Mouse (Mus musculus): Measurements from ENCODE around the gene Hist1h2af. TPM values are rescaled to one million over a fixed set of nuclear protein-coding genes. Genes with fewer than 3 reads are reported as not detected.
"Not testable (repeated sequence)": the region's sequence is repeated elsewhere in the genome, so short reads cannot be mapped to it uniquely, and the experiment has no call there.

Hist1h2af gene
- polyA plus RNA-seq, 1 experiment: 2.4 TPM

- Histone ChIP-seq H3K4me1 (ENCODE audit: control insufficient read depth, insufficient read depth, low read length) (peaks cover 4% of the 10 kb centered on the region; the same call in 1 of the 2 replicates), H3K4me3 (replicated peaks; ENCODE audit: insufficient read depth, low read depth, low read length) (peak within 1 kb of the TSS; percentile 64), H3K27ac (ENCODE audit: insufficient read depth, low read length) (peak within 1 kb of the TSS; percentile 94), H3K27me3 (ENCODE audit: control insufficient read depth, insufficient read depth, low read length) (no peaks in the 10 kb centered on the region)
- DNase-seq: peak; percentile 98 to 99
- TF ChIP-seq CTCF (IDR thresholded peaks at IDR 0.05; ENCODE audit: borderline replicate concordance, insufficient read depth, low read depth, low read length): no peak
- peak; percentile 98 for TF ChIP-seq POLR2A (IDR thresholded peaks at IDR 0.05; ENCODE audit: borderline replicate concordance, insufficient read depth, low read length)
- WGBS: under 1% methylated on average over 63 of the region's 70 CpGs
Observed at GRCm38 (mm10) chr13:23530901-23531875, 2.5 kb upstream of the Hist1h2af start, which contains the start of gene Hist1h4h. TSS of gene Hist1h4h (plus strand) at chr13:23531050.

GRCm38 (mm10) chr13:23532262-23533075 is 1.2 kb upstream of the Hist1h2af start:
- 15% methylated on average over 9 of the region's 9 CpGs for WGBS
- no peak for DNase-seq
- TF ChIP-seq POLR2A (IDR thresholded peaks at IDR 0.05; ENCODE audit: borderline replicate concordance, insufficient read depth, low read length) (no peak), CTCF (IDR thresholded peaks at IDR 0.05; ENCODE audit: borderline replicate concordance, insufficient read depth, low read depth, low read length) (no peak)
- peaks cover 4% of the 10 kb centered on the region; the same call in 1 of the 2 replicates for H3K4me1 ChIP-seq (ENCODE audit: control insufficient read depth, insufficient read depth, low read length)
- H3K27me3 ChIP-seq (ENCODE audit: control insufficient read depth, insufficient read depth, low read length): no peaks in the 10 kb centered on the region
- no peak overlapping the region for H3K27ac ChIP-seq (ENCODE audit: insufficient read depth, low read length)
- no peak overlapping the region for H3K4me3 ChIP-seq (replicated peaks; ENCODE audit: insufficient read depth, low read depth, low read length)

GRCm38 (mm10) chr13:23534368-23535131 is 844 bp downstream of the Hist1h2af start:
- no peak for TF ChIP-seq POLR2A (IDR thresholded peaks at IDR 0.05; ENCODE audit: borderline replicate concordance, insufficient read depth, low read length)
- no peak for TF ChIP-seq CTCF (IDR thresholded peaks at IDR 0.05; ENCODE audit: borderline replicate concordance, insufficient read depth, low read depth, low read length)
- DNase-seq: no peak
- H3K4me1 ChIP-seq (ENCODE audit: control insufficient read depth, insufficient read depth, low read length): peaks cover 4% of the 10 kb centered on the region; the same call in 1 of the 2 replicates
- H3K27me3 ChIP-seq (ENCODE audit: control insufficient read depth, insufficient read depth, low read length): no peaks in the 10 kb centered on the region
- WGBS: under 1% methylated on average over 15 of the region's 15 CpGs
- H3K27ac ChIP-seq (ENCODE audit: insufficient read depth, low read length): no peak overlapping the region
- H3K4me3 ChIP-seq (replicated peaks; ENCODE audit: insufficient read depth, low read depth, low read length): peak overlapping the region; percentile 31

- H3K4me3 ChIP-seq (replicated peaks; ENCODE audit: insufficient read depth, low read depth, low read length): peak within 1 kb of the TSS; percentile 31
- DNase-seq: peak; percentile 81 to 87
- not testable (repeated sequence) for H3K27ac ChIP-seq (ENCODE audit: insufficient read depth, low read length); H3K27me3 ChIP-seq (ENCODE audit: control insufficient read depth, insufficient read depth, low read length); H3K4me1 ChIP-seq (ENCODE audit: control insufficient read depth, insufficient read depth, low read length)
- under 1% methylated on average over 55 of the region's 62 CpGs for WGBS
Observed at GRCm38 (mm10) chr13:23535137-23536075, 1.7 kb downstream of the Hist1h2af start, which contains the start of gene Hist1h3g. TSS of gene Hist1h3g (plus strand) at chr13:23535422.

- 10% methylated on average over 7 of the region's 7 CpGs for WGBS
- no peak overlapping the region for H3K4me3 ChIP-seq (replicated peaks; ENCODE audit: insufficient read depth, low read depth, low read length)
Observed at GRCm38 (mm10) chr13:23536076-23536822, 2.5 kb downstream of the Hist1h2af start.

More at GRCm38 (mm10) chr13:23536076-23536822, 2.5 kb downstream of the Hist1h2af start:
- no peak for DNase-seq
- Histone ChIP-seq H3K27me3 (ENCODE audit: control insufficient read depth, insufficient read depth, low read length) (no peaks in the 10 kb centered on the region), H3K27ac (ENCODE audit: insufficient read depth, low read length) (no peak overlapping the region), H3K4me1 (ENCODE audit: control insufficient read depth, insufficient read depth, low read length) (peaks cover 4% of the 10 kb centered on the region; the same call in 1 of the 2 replicates)
- no peak for TF ChIP-seq CTCF (IDR thresholded peaks at IDR 0.05; ENCODE audit: borderline replicate concordance, insufficient read depth, low read depth, low read length)
- no peak for TF ChIP-seq POLR2A (IDR thresholded peaks at IDR 0.05; ENCODE audit: borderline replicate concordance, insufficient read depth, low read length)

All from cerebellum, adult 2 months (tissue).